Mouse (Mus musculus): ENCODE data around the gene Gjb6. TPM values are rescaled to one million over a fixed set of nuclear protein-coding genes. Genes with fewer than 3 reads are reported as not detected.

The Gjb6 gene
- polyA plus RNA-seq, 1 experiment from 2014 or later = 0.52 TPM

DNA sequence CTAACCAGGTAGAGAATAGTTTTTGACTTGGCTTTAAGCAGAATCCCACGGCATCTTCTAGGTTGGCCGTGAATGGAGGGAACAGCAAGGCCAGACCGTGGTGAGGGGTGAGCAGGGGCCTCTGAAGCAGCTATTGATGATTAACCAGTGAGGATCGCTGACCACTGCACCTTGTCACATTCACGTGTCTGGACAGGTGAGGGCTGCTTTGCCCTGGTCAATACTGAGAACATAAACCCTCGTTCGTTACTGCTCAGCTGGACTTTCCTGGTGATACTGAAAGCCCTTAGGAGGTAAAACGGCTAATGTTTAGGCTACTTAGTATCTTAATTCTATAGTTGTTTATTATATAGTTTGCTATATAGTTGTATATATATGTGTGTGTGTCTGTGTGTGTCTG, 26.3 kb downstream of the Gjb6 start:
- H3K4me3 ChIP-seq (replicated peaks) = no peak overlapping the region
- H3K36me3 ChIP-seq = no peaks in the 10 kb centered on the region
- H3K9me3 ChIP-seq (replicated peaks) = no peaks in the 10 kb centered on the region
- 59% methylated on average over 8 of the region's 8 CpGs for WGBS
- H3K9ac ChIP-seq = no peak overlapping the region
- peaks cover 77% of the 10 kb centered on the region for H3K27me3 ChIP-seq
- no peak overlapping the region for H3K27ac ChIP-seq
- H3K4me2 ChIP-seq = no peak overlapping the region
- ATAC-seq (replicated peaks; ENCODE audit: low FRiP score) = no peak
- H3K4me1 ChIP-seq = peaks cover 27% of the 10 kb centered on the region

DNA sequence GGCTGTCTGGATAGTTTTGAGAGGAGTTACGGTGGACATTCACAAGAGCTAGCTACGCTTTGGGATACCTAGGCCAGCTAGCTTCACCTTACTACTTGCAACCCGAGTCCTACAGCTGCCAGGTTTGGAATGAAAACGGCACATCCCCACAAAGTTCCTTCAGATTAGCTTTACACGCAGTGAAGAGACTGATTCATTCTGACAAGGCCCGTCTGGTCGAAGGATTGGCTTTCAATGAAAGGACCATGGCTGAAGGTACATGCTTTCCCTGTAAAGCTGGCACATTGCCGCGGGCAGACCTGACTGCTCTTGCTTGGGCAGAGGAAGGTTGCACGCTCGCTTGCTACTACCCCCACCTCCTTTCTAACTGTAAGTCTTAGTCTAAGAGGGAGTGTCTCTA, 27.7 kb downstream of the Gjb6 start:
- no peak overlapping the region for H3K27ac ChIP-seq
- WGBS = 38% methylated on average over 11 of the region's 11 CpGs
- no peak for ATAC-seq (replicated peaks; ENCODE audit: low FRiP score)
- no peak overlapping the region for H3K4me2 ChIP-seq
- H3K4me3 ChIP-seq (replicated peaks) = no peak overlapping the region
- no peak overlapping the region for H3K9ac ChIP-seq
- H3K9me3 ChIP-seq (replicated peaks) = no peaks in the 10 kb centered on the region
- H3K27me3 ChIP-seq = peaks cover 72% of the 10 kb centered on the region
- peaks cover 27% of the 10 kb centered on the region for H3K4me1 ChIP-seq
- H3K36me3 ChIP-seq = no peaks in the 10 kb centered on the region

- peaks cover 27% of the 10 kb centered on the region for H3K4me1 ChIP-seq
- no peaks in the 10 kb centered on the region for H3K9me3 ChIP-seq (replicated peaks)
- WGBS = 12% methylated on average over 14 of the region's 14 CpGs
These were observed 28.3 kb downstream of the Gjb6 start for GRCm38 (mm10) chr14:57105111-57105510.

GRCm38 (mm10) chr14:57104106-57105023, 29.0 kb downstream of the Gjb6 start, which contains the start of gene Gjb2:
Gene Gjb2 (minus strand): TSS chr14:57104702.
- Histone ChIP-seq H3K36me3 (no peaks in the 10 kb centered on the region), H3K27me3 (peaks cover 63% of the 10 kb centered on the region), H3K27ac (no peak within 1 kb of the TSS), H3K9me3 (replicated peaks) (no peaks in the 10 kb centered on the region), H3K4me3 (replicated peaks) (peak within 1 kb of the TSS; percentile 62), H3K9ac (peak within 1 kb of the TSS; percentile 52), H3K4me1 (peaks cover 24% of the 10 kb centered on the region), H3K4me2 (peak within 1 kb of the TSS; percentile 96)
- peak; percentile 75 for ATAC-seq (replicated peaks; ENCODE audit: low FRiP score)
- under 1% methylated on average over 101 of the region's 101 CpGs for WGBS

More at GRCm38 (mm10) chr14:57105111-57105510, 28.3 kb downstream of the Gjb6 start:
- H3K27ac ChIP-seq = no peak overlapping the region
- peaks cover 70% of the 10 kb centered on the region for H3K27me3 ChIP-seq
- H3K4me2 ChIP-seq = peak overlapping the region; percentile 96
- ATAC-seq (replicated peaks; ENCODE audit: low FRiP score) = no peak
- no peaks in the 10 kb centered on the region for H3K36me3 ChIP-seq
- H3K4me3 ChIP-seq (replicated peaks) = peak overlapping the region; percentile 62
- H3K9ac ChIP-seq = no peak overlapping the region

DNA sequence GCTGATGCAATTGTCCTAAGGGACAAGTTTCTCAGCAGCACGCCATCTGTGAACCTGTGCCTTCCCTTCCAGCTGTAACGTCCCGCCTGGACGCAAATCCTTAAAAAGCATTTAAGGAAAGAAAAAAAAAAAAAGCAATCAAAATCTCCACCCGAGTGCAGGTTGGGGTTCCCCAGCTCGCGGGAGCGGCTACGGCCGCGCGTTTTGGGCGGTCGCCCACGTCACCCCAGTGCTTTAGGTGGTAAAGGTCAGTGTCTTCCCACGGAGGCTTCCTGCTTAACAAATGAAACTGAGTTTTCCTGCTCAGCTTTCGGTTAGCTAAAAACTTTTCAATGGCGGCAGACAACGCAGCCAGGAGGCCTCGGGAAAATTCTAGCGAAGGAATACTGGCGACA, 29.7 kb downstream of the Gjb6 start:
- H3K27ac ChIP-seq = no peak overlapping the region
- peak overlapping the region; percentile 52 for H3K9ac ChIP-seq
- no peaks in the 10 kb centered on the region for H3K9me3 ChIP-seq (replicated peaks)
- peaks cover 24% of the 10 kb centered on the region for H3K4me1 ChIP-seq
- H3K4me2 ChIP-seq = peak overlapping the region; percentile 96
- ATAC-seq (replicated peaks; ENCODE audit: low FRiP score) = no peak
- peaks cover 63% of the 10 kb centered on the region for H3K27me3 ChIP-seq
- peak overlapping the region; percentile 62 for H3K4me3 ChIP-seq (replicated peaks)
- H3K36me3 ChIP-seq = no peaks in the 10 kb centered on the region
- 1% methylated on average over 22 of the region's 22 CpGs for WGBS

DNA sequence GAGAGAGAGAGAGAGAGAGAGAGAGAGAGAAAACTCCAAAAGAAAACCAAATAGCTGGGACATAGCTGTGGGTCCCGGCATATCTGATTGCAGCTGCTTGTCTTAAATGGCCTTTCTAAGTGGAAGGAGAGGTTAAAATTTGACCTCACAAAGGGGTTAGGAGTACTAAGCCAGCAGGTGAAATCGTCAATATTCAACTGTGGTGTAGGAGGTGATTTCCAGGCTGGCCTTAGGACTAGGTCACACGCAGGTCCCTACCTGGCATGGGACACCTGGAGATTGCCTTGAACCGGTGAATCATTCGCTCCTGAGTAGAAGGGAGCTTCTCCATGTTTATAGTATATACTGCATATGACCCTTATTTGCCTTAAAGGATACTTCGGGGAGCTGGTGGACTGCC, 30.3 kb downstream of the Gjb6 start:
- peaks cover 63% of the 10 kb centered on the region for H3K27me3 ChIP-seq
- H3K4me2 ChIP-seq = peak overlapping the region; percentile 96; the same call in 1 of the 2 replicates
- H3K9me3 ChIP-seq (replicated peaks) = no peaks in the 10 kb centered on the region
- H3K4me3 ChIP-seq (replicated peaks) = peak overlapping the region; percentile 62; the same call in 1 of the 2 replicates
- peaks cover 24% of the 10 kb centered on the region for H3K4me1 ChIP-seq
- H3K9ac ChIP-seq = no peak overlapping the region
- H3K27ac ChIP-seq = no peak overlapping the region
- WGBS = 63% methylated on average over 6 of the region's 6 CpGs
- H3K36me3 ChIP-seq = no peaks in the 10 kb centered on the region
- no peak for ATAC-seq (replicated peaks; ENCODE audit: low FRiP score)

DNA sequence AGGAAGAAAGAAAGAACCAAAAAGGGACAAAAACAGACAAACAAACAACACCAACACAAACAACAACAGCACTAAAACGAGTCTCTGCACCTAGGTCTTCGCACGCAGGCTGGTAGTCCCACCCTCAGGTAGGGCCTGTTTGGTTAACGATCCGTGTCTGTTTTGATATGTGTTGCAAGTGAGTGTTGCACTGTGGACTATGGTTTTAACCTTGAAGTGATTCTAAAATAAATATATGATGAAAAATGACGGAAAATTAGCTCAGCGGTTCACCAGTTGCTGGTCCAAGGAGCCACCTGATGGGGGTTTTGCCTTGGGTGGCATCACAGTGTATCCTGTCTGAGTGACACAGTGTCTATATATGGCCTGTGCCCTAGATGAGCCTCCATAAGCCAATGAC, 31.8 kb downstream of the Gjb6 start:
- WGBS = 72% methylated on average over 7 of the region's 7 CpGs
- ATAC-seq (replicated peaks; ENCODE audit: low FRiP score) = no peak

GRCm38 (mm10) chr14:57095855-57096254, 37.6 kb downstream of the Gjb6 start:
- WGBS = 78% methylated on average over 4 of the region's 4 CpGs
- H3K27ac ChIP-seq = no peak overlapping the region
- H3K4me3 ChIP-seq (replicated peaks) = no peak overlapping the region
- no peak for ATAC-seq (replicated peaks; ENCODE audit: low FRiP score)
- no peaks in the 10 kb centered on the region for H3K4me1 ChIP-seq
- H3K27me3 ChIP-seq = no peaks in the 10 kb centered on the region; the same call in none of the 2 replicates
- H3K36me3 ChIP-seq = no peaks in the 10 kb centered on the region
- H3K4me2 ChIP-seq = no peak overlapping the region
- H3K9ac ChIP-seq = no peak overlapping the region
- H3K9me3 ChIP-seq (replicated peaks) = no peaks in the 10 kb centered on the region

More for the DNA sequence above, 31.8 kb downstream of the Gjb6 start:
- peaks cover 21% of the 10 kb centered on the region for H3K4me1 ChIP-seq
- no peaks in the 10 kb centered on the region for H3K36me3 ChIP-seq
- H3K27ac ChIP-seq = no peak overlapping the region
- H3K9me3 ChIP-seq (replicated peaks) = no peaks in the 10 kb centered on the region
- no peak overlapping the region for H3K4me3 ChIP-seq (replicated peaks)
- H3K4me2 ChIP-seq = no peak overlapping the region
- H3K27me3 ChIP-seq = peaks cover 49% of the 10 kb centered on the region
- no peak overlapping the region for H3K9ac ChIP-seq

DNA sequence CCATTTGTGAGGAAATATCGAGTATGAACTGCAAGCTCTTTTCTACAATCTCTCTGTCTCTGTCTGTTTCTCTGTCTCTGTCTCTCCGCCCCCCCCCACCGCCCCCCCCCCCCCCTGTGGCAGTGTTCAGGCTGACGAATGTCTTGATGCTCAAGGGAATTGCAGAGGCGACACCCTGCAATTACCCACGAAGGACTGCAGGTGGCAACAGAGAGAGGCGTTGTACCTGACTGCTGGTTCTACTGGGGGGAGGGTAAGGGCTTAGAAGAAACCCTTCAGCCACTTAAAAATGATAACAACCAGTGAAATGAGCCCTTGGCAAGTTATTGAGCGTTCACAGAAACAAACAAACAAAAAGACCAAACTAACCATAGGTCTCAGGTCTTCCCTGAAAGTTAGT, 40.4 kb downstream of the Gjb6 start:
- Histone ChIP-seq H3K9ac (no peak overlapping the region), H3K36me3 (no peaks in the 10 kb centered on the region), H3K4me2 (no peak overlapping the region), H3K4me1 (no peaks in the 10 kb centered on the region; the same call in 1 of the 2 replicates), H3K9me3 (replicated peaks) (no peaks in the 10 kb centered on the region), H3K27me3 (no peaks in the 10 kb centered on the region; the same call in 1 of the 2 replicates), H3K4me3 (replicated peaks) (no peak overlapping the region), H3K27ac (no peak overlapping the region)
- ATAC-seq (replicated peaks; ENCODE audit: low FRiP score) = no peak
- WGBS = 9% methylated on average over 8 of the region's 8 CpGs

DNA sequence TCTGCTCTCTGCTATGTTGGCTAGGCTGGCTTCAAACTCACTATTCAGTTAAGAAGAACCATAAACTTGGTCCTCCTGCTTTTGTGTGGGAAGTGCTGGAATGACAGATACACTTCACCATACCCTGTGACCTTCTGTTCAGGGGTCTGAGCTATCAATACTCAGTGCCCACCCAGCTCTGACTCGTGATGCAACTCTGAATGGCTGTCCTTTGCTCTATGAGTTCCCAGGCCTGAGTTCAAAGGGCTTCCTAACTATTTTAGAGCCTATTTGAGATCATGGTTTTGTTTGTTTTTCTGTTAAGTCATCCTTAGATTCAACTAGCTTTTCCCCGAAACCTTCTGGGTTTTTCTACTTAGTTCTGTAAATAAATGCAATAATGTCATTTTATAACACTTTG, 43.4 kb downstream of the Gjb6 start:
- no peaks in the 10 kb centered on the region for H3K36me3 ChIP-seq
- H3K27ac ChIP-seq = no peak overlapping the region
- 44% methylated on average over 2 of the region's 2 CpGs for WGBS
- no peak overlapping the region for H3K9ac ChIP-seq
- H3K4me1 ChIP-seq = peaks cover 6% of the 10 kb centered on the region
- no peaks in the 10 kb centered on the region for H3K27me3 ChIP-seq
- no peak overlapping the region for H3K4me3 ChIP-seq (replicated peaks)
- no peak for ATAC-seq (replicated peaks; ENCODE audit: low FRiP score)
- no peak overlapping the region for H3K4me2 ChIP-seq
- H3K9me3 ChIP-seq (replicated peaks) = no peaks in the 10 kb centered on the region

DNA sequence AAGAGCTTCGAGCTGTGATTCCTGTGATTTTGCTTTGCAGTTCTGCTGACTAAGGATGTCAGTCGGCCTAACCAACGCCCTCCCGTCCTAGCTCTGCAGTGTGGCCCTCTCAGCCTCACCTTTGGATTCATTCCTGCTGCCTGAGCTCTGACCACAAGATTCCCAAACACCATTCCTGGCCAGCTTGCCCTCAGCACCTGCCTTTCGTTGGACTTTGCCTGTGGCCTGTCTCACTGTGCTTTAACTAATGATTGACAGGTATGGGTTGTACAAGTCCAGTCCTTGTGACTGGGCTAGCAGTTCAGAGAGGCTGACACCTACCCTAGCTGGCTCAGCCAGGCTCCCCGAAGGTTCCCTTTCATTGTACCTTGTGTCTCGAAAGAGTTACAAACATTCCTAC, 44.3 kb downstream of the Gjb6 start:
- Histone ChIP-seq H3K9me3 (replicated peaks) (no peaks in the 10 kb centered on the region), H3K9ac (no peak overlapping the region), H3K36me3 (no peaks in the 10 kb centered on the region), H3K4me3 (replicated peaks) (no peak overlapping the region), H3K4me1 (peaks cover 15% of the 10 kb centered on the region), H3K27me3 (no peaks in the 10 kb centered on the region), H3K4me2 (no peak overlapping the region), H3K27ac (no peak overlapping the region)
- WGBS = 82% methylated on average over 7 of the region's 7 CpGs
- ATAC-seq (replicated peaks; ENCODE audit: low FRiP score) = peak; percentile 81

- 6% methylated on average over 11 of the region's 11 CpGs for WGBS
- 0 out of 2 replicates have a peak, but pooled peaks have one; percentile 41 for ATAC-seq (replicated peaks; ENCODE audit: low FRiP score)
These were observed 49.2 kb downstream of the Gjb6 start for GRCm38 (mm10) chr14:57084180-57084668.

More at GRCm38 (mm10) chr14:57084180-57084668, 49.2 kb downstream of the Gjb6 start:
- H3K27ac ChIP-seq = peak overlapping the region; percentile 72
- H3K4me2 ChIP-seq = 0 out of 2 replicates have a peak overlapping the region, but pooled peaks have one; percentile 7
- H3K4me3 ChIP-seq (replicated peaks) = no peak overlapping the region
- H3K27me3 ChIP-seq = no peaks in the 10 kb centered on the region
- no peak overlapping the region for H3K9ac ChIP-seq
- no peaks in the 10 kb centered on the region for H3K36me3 ChIP-seq
- peaks cover 22% of the 10 kb centered on the region for H3K4me1 ChIP-seq
- H3K9me3 ChIP-seq (replicated peaks) = no peaks in the 10 kb centered on the region
